Mouse (Mus musculus): ENCODE results near the gene BC049352. TPM values are rescaled to one million over a fixed set of nuclear protein-coding genes. Genes with fewer than 3 reads are reported as not detected.

The BC049352 gene
- polyA plus RNA-seq, 1 experiment: not detected

GRCm38 (mm10) chr9:45294210-45295011 lies 112.6 kb downstream of the BC049352 start:
- H3K4me1 ChIP-seq (ENCODE audit: control insufficient read depth, insufficient read depth, low read length): peaks cover 2% of the 10 kb centered on the region; the same call in 1 of the 2 replicates

DNA sequence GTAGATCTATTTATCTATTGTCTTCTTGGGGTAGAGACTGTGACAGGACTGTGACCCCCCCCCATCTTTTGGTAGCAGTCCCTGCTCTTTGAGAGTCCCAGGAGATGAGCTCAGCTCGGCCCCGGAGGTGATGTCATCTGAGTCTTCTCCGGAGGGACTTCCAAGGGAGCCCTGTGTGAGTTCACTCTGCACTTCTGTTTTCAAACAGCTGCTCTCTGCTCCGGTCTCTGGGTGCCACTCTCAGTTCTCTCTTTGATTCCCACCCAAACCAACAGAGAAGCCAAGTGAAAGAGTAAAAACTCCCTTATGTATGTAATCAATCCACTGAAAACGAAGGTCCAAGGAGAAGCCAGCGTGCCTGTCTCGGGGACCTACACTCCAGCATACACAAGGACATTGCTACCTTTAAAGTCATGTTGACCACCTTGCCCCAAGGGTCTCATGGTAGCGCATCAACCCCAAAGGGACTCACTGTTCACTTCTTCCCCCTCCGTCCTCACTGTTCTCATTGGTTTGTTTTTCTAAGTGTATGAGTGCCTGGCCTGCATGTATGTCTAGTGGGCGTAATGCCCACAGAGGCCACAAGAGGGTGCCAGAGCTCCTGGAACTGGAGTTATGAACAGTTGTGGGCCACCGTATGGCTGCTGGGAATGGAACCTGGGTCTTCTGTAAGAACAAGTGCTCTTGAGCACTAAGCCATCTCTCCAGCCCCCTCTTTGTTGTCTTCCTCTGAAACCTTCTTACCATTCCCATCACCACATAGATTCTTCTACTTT lies 117.6 kb downstream of the BC049352 start:
- Histone ChIP-seq H3K27ac (ENCODE audit: insufficient read depth, low read depth, low read length) (no peak overlapping the region), H3K4me1 (ENCODE audit: control insufficient read depth, insufficient read depth, low read length) (peaks cover 3% of the 10 kb centered on the region; the same call in 1 of the 2 replicates), H3K4me3 (ENCODE audit: insufficient read depth, low read depth, low read length) (no peak overlapping the region)
- WGBS: 82% methylated on average over 11 of the region's 11 CpGs
- TF ChIP-seq POLR2A (IDR thresholded peaks at IDR 0.05; ENCODE audit: insufficient read depth, low read depth, low read length): no peak

More at GRCm38 (mm10) chr9:45294210-45295011, 112.6 kb downstream of the BC049352 start:
- Histone ChIP-seq H3K4me3 (ENCODE audit: insufficient read depth, low read depth, low read length) (no peak overlapping the region), H3K27ac (ENCODE audit: insufficient read depth, low read depth, low read length) (no peak overlapping the region)
- TF ChIP-seq POLR2A (IDR thresholded peaks at IDR 0.05; ENCODE audit: insufficient read depth, low read depth, low read length) (no peak), CTCF (IDR thresholded peaks at IDR 0.05; ENCODE audit: insufficient read depth, low read depth, low read length) (no peak)
- 78% methylated on average over 10 of the region's 10 CpGs for WGBS

Other genes with a start within 250 kb of the BC049352 start
- gene Ube4a, start 216.4 kb upstream of the BC049352 start, polyA plus RNA-seq (2012; ENCODE audit: insufficient read depth, insufficient read length, low replicate concordance, missing spikeins): not detected in 2 replicates
- gene Cd3g, start 201.6 kb upstream of the BC049352 start, polyA plus RNA-seq (2012; ENCODE audit: insufficient read depth, insufficient read length, low replicate concordance, missing spikeins): 736 and 767 TPM in 2 replicates
- gene Cd3d, start 200.2 kb upstream of the BC049352 start, polyA plus RNA-seq (2012; ENCODE audit: insufficient read depth, insufficient read length, low replicate concordance, missing spikeins): not detected in 2 replicates
- not detected in 2 replicates for gene Cd3e, start 172.4 kb upstream of the BC049352 start, polyA plus RNA-seq (2012; ENCODE audit: insufficient read depth, insufficient read length, low replicate concordance, missing spikeins)
- not detected in 2 replicates for gene Mpzl2, start 142.2 kb upstream of the BC049352 start, polyA plus RNA-seq (2012; ENCODE audit: insufficient read depth, insufficient read length, low replicate concordance, missing spikeins)
- not detected in 2 replicates for gene Mpzl3, start 126.8 kb upstream of the BC049352 start, polyA plus RNA-seq (2012; ENCODE audit: insufficient read depth, insufficient read length, low replicate concordance, missing spikeins)
- not detected in 2 replicates for gene Jaml, start 102.8 kb upstream of the BC049352 start, polyA plus RNA-seq (2012; ENCODE audit: insufficient read depth, insufficient read length, low replicate concordance, missing spikeins)
- gene Scn2b, start 64.2 kb upstream of the BC049352 start, polyA plus RNA-seq (2012; ENCODE audit: insufficient read depth, insufficient read length, low replicate concordance, missing spikeins): not detected in 2 replicates
- gene Scn4b, start 43.6 kb upstream of the BC049352 start, polyA plus RNA-seq (2012; ENCODE audit: insufficient read depth, insufficient read length, low replicate concordance, missing spikeins): not detected in 2 replicates
- gene Tmprss4, start 22.1 kb downstream of the BC049352 start, polyA plus RNA-seq (2012; ENCODE audit: insufficient read depth, insufficient read length, low replicate concordance, missing spikeins): not detected in 2 replicates
- gene Il10ra, start 87.1 kb downstream of the BC049352 start, polyA plus RNA-seq (2012; ENCODE audit: insufficient read depth, insufficient read length, low replicate concordance, missing spikeins): not detected in 2 replicates
- gene Tmprss13, start 137.1 kb downstream of the BC049352 start, polyA plus RNA-seq (2012; ENCODE audit: insufficient read depth, insufficient read length, low replicate concordance, missing spikeins): not detected in 2 replicates
- not detected in 2 replicates for gene Fxyd6, start 188.2 kb downstream of the BC049352 start, polyA plus RNA-seq (2012; ENCODE audit: insufficient read depth, insufficient read length, low replicate concordance, missing spikeins)
- gene Fxyd2, start 217.7 kb downstream of the BC049352 start, polyA plus RNA-seq (2012; ENCODE audit: insufficient read depth, insufficient read length, low replicate concordance, missing spikeins): not detected in 2 replicates
- gene Dscaml1, start 244.6 kb downstream of the BC049352 start, polyA plus RNA-seq (2012; ENCODE audit: insufficient read depth, insufficient read length, low replicate concordance, missing spikeins): not detected in 2 replicates

Data from olfactory bulb, adult 2 months (tissue).